Mouse (Mus musculus): ENCODE results near the gene Dicer1.

Gene Dicer1

GRCm38 (mm10) chr12:104677371-104677924 is 74.3 kb downstream of the Dicer1 start:
- DNase-seq (ENCODE audit: low spot score) = no peak

GRCm38 (mm10) chr12:104676535-104677370 is 75.0 kb downstream of the Dicer1 start:
- DNase-seq (ENCODE audit: low spot score) = no peak

- DNase-seq (ENCODE audit: low spot score) = no peak
Observed at GRCm38 (mm10) chr12:104672976-104673375, 78.8 kb downstream of the Dicer1 start.

- peak; percentile 12 for DNase-seq (ENCODE audit: low spot score)
Observed at GRCm38 (mm10) chr12:104672406-104672805, 79.3 kb downstream of the Dicer1 start.

DNA sequence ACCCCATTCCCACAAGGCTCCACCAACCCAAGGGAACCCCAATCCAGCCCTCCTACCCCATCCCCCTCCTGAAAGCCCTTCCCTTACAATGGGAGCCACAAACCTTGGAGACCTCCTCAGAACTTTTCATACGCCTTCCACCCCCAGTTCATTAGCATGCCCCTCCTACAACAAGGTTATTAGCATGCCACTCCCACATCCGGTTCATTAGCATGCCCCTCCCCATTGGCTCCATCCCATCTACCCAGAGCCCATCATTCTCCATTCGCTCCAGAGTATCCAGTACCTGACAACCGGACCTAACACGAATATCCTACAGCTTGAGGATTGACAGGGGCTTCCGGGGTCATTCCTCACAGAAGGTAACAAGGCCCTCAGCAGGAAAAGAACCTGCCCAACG is 83.9 kb downstream of the Dicer1 start:
- DNase-seq (ENCODE audit: low spot score) = no peak

DNA sequence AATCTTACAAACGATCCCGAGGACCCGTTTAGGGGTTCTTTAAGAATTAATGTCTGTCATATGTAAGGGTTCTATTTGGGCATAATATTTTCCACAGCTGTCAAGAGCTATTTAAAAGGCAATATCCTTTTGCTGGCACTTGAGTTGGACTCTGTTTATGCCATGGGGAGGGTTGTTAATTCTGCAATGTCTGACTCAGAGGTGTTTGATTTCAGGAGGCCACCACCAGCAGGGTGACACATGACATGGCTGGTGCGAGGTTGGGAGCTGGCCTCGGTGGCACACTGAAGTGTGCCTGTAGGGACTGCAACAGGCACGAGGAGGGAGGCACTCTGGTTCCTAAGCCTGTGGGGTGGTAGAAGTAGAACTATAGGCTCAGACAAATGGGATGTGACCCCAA is 85.8 kb downstream of the Dicer1 start:
- DNase-seq (ENCODE audit: low spot score) = no peak

DNA sequence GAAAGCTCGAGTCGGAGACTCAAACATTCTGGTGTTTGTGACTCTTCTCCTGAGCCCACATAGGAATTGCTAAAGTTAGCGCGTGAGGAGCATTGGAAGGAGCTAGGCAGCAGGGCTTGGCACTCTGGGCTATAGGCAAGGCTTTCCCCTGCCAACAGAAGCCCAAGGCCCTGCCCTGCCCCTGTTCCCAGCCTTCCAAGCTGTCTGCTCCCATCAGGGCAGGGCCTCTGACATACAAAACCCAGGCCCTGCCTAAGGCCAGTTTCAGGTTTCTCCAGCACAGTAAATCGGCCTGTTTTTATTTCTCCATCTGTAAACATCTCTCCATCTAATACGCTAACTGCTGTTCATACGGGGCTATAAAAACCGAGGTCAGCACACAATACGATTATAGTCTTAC is 86.2 kb downstream of the Dicer1 start:
- no peak for DNase-seq (ENCODE audit: low spot score)

DNA sequence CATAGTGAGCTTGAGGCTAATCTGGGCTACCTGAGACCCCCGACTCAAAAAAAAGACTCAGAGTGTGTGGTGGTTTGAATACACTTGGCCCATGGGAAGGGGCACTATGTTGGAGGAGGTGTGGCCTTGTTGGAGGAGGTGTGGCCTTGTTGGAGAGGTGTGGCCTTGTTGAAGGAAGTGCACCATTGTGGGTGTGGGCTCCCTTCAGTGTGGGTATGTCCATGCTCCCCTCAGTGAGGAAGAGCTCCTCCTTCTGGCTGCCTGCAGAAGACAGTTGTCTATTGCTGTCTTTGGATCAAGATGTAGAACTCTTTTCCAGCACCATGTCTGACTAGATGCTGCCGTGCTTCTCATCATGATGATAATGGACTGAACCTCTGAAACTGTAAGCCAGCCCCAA is 95.6 kb downstream of the Dicer1 start:
- no peak for DNase-seq (ENCODE audit: low spot score)

DNA sequence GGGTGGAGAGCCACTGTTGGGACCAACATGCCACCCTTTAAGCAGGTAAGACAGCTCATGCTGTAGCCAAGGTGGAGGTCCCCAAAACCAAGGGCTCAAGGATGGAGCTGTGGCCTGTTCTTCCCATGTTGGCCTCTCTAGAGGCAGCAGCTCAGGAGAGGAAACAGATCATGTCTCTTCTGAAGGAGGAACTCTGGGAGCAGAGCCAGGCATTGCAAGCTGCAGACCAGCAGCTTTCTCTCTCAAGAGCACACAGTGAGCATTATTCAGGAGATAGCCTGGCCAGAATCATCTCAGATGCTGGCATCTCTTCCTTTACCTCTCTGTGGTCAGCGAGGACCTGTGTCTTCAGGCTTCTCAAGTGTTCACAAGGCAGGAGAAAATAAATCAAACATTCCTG is 96.7 kb downstream of the Dicer1 start:
- DNase-seq (ENCODE audit: low spot score) = no peak

DNA sequence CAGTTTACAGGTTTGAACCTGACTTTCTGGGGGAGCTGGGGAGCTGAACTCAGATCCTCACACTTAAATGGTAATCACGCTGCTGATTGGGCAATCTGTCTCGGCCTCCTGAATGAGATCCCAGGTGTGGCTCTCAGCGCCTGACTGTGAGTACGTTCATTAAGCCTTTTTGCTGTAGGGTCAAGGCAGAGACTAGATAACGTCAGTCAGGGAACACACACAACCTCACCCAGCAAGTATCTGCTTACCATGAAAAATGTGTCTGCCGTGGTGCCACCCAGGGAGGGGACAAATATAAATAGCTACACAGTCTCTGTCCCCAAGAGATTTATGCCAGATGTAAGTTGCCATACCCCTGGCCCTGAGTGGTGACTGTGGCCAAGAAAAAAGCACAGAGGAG is 99.7 kb downstream of the Dicer1 start:
- no peak for DNase-seq (ENCODE audit: low spot score)

- no peak for DNase-seq (ENCODE audit: low spot score)
Observed at GRCm38 (mm10) chr12:104651269-104651668, 100.5 kb downstream of the Dicer1 start.

DNA sequence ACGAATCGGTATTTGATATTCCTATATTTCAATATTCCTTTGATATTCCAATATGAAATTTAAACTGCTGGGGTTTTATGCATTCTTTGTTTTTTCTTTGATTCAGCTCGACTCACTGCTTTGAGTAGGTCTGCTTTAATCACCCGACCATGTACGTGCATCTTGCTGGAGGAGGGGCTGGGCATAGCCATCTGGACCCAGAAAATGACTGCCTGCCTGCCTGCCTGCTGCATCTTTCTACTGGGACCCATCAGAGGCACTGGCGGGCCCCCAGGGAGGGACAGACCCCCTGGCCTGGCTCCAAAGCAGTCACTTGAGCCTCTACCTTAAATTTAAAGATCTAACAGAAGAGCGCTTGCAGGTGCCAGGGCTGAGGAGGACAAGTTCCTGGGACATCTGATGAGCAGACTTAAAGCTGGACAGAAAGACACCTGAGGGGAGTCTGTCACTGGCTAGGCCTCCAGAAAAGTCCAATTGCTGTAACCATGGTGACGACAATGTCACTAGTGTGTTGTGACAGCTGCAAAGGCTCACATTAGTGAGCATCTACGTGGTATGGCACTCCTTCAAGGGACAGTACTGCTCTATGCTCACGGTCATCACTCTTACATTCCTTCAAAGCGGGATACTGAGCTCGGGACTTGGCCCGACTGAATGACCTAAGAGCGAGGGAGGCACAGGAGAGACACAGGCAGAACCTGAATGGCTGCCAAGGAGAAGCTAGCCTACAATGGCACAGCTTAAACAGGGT is 101.1 kb downstream of the Dicer1 start:
- DNase-seq (ENCODE audit: low spot score) = no peak

DNA sequence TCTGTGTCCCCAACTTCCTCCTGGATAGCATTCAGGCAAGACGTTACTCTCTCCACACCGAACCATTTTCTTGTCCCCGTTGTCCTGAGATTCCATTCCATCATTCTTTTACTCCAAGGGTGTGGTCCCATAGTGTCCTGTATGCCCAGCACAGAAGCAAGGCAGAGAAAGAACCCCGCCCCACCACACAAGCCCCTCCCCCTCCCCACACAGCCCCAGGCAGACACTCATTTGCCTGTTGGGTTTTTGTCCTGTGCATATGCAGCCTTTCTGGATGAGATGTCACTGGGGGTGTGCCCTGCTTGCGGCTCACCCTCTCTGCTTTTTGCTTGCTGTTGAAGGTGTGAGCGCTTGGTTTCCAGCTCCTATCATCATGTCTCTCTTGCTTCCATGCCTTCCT is 103.4 kb downstream of the Dicer1 start:
- DNase-seq (ENCODE audit: low spot score) = no peak

GRCm38 (mm10) chr12:104642337-104642736 is 109.4 kb downstream of the Dicer1 start:
- peak; percentile 63 for DNase-seq (ENCODE audit: low spot score)

- no peak for DNase-seq (ENCODE audit: low spot score)
Observed at GRCm38 (mm10) chr12:104640934-104641333, 110.8 kb downstream of the Dicer1 start.

GRCm38 (mm10) chr12:104638156-104638555 is 113.6 kb downstream of the Dicer1 start:
- no peak for DNase-seq (ENCODE audit: low spot score)

All from ovary, postnatal 36 days (tissue).